Mouse (Mus musculus): Measurements from ENCODE around the gene Pheta1.

Gene Pheta1

DNA sequence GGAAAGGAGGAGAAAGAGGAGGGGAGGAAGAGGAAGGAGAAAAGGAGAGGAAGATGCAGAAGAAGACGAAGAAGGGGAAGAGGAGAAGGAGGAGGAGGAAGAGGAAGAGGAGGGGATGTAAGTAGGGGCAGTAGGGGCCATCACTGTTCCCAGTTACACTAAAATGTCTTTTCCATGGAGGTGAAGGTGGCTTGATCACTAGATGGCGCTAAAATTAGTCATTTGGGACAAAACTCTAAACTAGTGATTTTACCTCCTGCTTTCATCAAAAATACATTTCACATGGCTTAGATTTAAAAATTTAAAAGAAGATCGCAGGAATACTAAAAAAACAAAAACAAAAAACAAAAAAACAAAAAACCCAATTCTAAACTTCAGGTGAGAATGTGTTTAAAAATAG is 44.8 kb downstream of the Pheta1 start:
- DNase-seq: no peak

- DNase-seq: no peak
Measured at GRCm38 (mm10) chr5:121894647-121895046, 45.9 kb downstream of the Pheta1 start.

- no peak for DNase-seq
Measured at GRCm38 (mm10) chr5:121895117-121895756, 46.5 kb downstream of the Pheta1 start.

DNA sequence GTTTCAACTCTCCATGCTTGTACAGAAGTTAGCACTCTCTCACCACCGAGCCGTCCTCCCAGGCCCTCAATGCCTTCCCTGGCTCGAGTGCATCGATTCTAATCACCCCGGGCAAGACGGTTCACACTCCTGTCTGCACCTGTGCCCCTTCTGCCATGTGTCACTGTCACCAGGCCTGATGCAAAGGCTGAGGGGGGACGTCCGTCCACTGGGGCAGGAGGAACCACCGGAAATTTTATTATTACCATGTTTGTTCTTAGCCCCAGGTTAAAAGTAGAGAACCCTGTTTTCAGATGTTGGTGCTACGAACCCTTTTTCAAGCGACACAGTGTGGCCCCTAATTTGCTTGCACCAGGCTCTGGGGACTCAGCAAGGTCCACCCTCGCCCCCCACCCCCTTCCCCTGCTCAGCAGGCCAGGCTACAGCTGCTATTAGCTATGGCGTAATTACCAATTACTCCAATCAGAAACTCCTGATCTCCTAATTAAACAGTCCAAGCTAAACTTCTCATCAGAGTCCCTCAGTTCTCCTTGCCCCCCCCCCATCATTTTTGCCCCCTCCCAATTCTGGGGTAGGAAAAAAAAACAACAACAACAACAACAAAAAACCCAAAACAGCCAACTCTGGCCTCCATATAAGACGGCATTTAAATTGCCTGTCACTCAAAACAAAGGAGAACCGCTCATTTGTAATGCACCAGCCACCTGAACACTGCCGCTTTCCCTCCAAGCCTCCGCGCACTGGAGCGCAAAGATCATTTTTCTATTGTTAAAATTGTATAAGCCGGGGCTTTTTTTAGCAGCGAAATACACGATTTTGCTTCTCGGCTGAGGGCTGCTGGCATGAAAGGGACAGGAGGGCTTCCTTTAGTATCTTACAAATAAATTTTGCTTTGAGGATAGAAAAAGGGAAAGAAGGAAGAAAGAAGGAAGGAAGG is 54.3 kb downstream of the Pheta1 start:
- no peak for DNase-seq
